Mouse (Mus musculus) midbrain, embryonic 11.5 days (tissue): ENCODE measurements around the gene Olfr1480. TPM values are rescaled to one million over a fixed set of nuclear protein-coding genes. Genes with fewer than 3 reads are reported as not detected.

Experiments
- ATAC-seq: fragments of 200-750 bp; cut with Nextera tagmentation; 2 replicates; pipeline ENCODE4 v1.8.0; 2017; ENCODE audit warnings: moderate TSS enrichment, moderate library complexity; ENCODE audit not compliant: low FRiP score
- DNase-seq: peaks from one replicate; pipeline ENCODE4 v3.0.0; 2015; ENCODE audit warnings: low spot score; ENCODE audit errors: missing footprints
- H3K27ac ChIP-seq: fragments of 300-500 bp; sonication (generic); 2 replicates; pipeline ENCODE4 v1.5.1; 2014; ENCODE audit warnings: low read depth, low read length
- H3K27me3 ChIP-seq: fragments of 300-500 bp; sonication (generic); 2 replicates; pipeline ENCODE4 v1.6.1; 2014; ENCODE audit warnings: mild to moderate bottlenecking, low read length, moderate library complexity, mixed read lengths; ENCODE audit not compliant: control insufficient read depth, insufficient read depth
- H3K36me3 ChIP-seq: fragments of 300-500 bp; sonication (generic); 2 replicates; pipeline ENCODE4 v1.6.1; 2014; ENCODE audit warnings: mild to moderate bottlenecking, low read length, moderate library complexity, mixed read lengths; ENCODE audit not compliant: control insufficient read depth, insufficient read depth
- H3K4me1 ChIP-seq: fragments of 300-500 bp; sonication (generic); 2 replicates; pipeline ENCODE4 v1.6.1; 2014; ENCODE audit warnings: low read length; ENCODE audit not compliant: control insufficient read depth, insufficient read depth
- H3K4me2 ChIP-seq: fragments of 300-500 bp; sonication (generic); 2 replicates; pipeline ENCODE4 v1.6.1; 2014; ENCODE audit warnings: mild to moderate bottlenecking, moderate library complexity
- H3K4me3 ChIP-seq: fragments of 300-500 bp; sonication (generic); 2 replicates; pipeline ENCODE4 v1.5.1; 2014; ENCODE audit warnings: low read depth, low read length
- H3K9ac ChIP-seq: fragments of 300-500 bp; sonication (generic); 2 replicates; pipeline ENCODE4 v1.6.1; 2014; ENCODE audit warnings: low read length
- H3K9me3 ChIP-seq: fragments of 300-500 bp; sonication (generic); 2 replicates; pipeline ENCODE4 v1.6.1; 2016; ENCODE audit warnings: low read length; ENCODE audit not compliant: control insufficient read depth
- WGBS: fragments of 180-500 bp; shearing (Covaris S2); extraction: QIAGEN DNeasy Blood & Tissue Kit; methylation state at CpG from one replicate; pipeline ENCODE4 v1.1.7; 2014; 5-methylcytosine and 5-hydroxymethylcytosine counted together
- polyA plus RNA-seq: library from polyadenylated mRNA; unstranded; fragments of >200 nt; fragmentation: Nextera tagmentation; extraction: Ambion mirVana; gene quantifications from 2 replicates; pipeline ENCODE4 v1.2.1, GENCODE M21; 2014

Olfr1480 gene
- polyA plus RNA-seq = not detected in 2 replicates

- no peak within 1 kb of the TSS for H3K4me3 ChIP-seq
- H3K4me1 ChIP-seq = no peaks in the 10 kb centered on the region
- ATAC-seq (no peak), DNase-seq (no peak)
- no peak within 1 kb of the TSS for H3K9ac ChIP-seq
- peaks cover 8% of the 10 kb centered on the region for H3K9me3 ChIP-seq
- WGBS = 81% methylated on average over 2 of the region's 2 CpGs
- H3K27me3 ChIP-seq = no peaks in the 10 kb centered on the region
- no peak within 1 kb of the TSS for H3K4me2 ChIP-seq
- no peak within 1 kb of the TSS for H3K27ac ChIP-seq
- H3K36me3 ChIP-seq = no peaks in the 10 kb centered on the region
Observed at GRCm38 (mm10) chr19:13527613-13528012, at the start of gene Olfr1480. Gene Olfr1480, plus strand, starts transcription at chr19:13527913.

GRCm38 (mm10) chr19:13480096-13480495 is 47.6 kb upstream of the Olfr1480 start, which contains the start of gene Olfr1475:
Gene Olfr1475, minus strand, starts transcription at chr19:13480196.
- Histone ChIP-seq H3K4me3 (no peak within 1 kb of the TSS), H3K9ac (no peak within 1 kb of the TSS), H3K36me3 (no peaks in the 10 kb centered on the region), H3K9me3 (no peaks in the 10 kb centered on the region), H3K27ac (no peak within 1 kb of the TSS), H3K4me2 (no peak within 1 kb of the TSS), H3K27me3 (no peaks in the 10 kb centered on the region), H3K4me1 (no peaks in the 10 kb centered on the region)
- DNase-seq = no peak
- no peak for ATAC-seq

GRCm38 (mm10) chr19:13500246-13500645 is 27.5 kb upstream of the Olfr1480 start, which contains the start of gene Olfr1477:
Gene Olfr1477, plus strand, starts transcription at chr19:13500546.
- H3K9ac ChIP-seq = no peak within 1 kb of the TSS
- WGBS = 75% methylated on average over 3 of the region's 3 CpGs
- no peaks in the 10 kb centered on the region for H3K36me3 ChIP-seq
- ATAC-seq (no peak), DNase-seq (no peak)
- H3K27ac ChIP-seq = no peak within 1 kb of the TSS
- peaks cover 4% of the 10 kb centered on the region; the same call in 1 of the 2 replicates for H3K9me3 ChIP-seq
- H3K27me3 ChIP-seq = no peaks in the 10 kb centered on the region
- H3K4me1 ChIP-seq = no peaks in the 10 kb centered on the region
- H3K4me2 ChIP-seq = no peak within 1 kb of the TSS
- H3K4me3 ChIP-seq = no peak within 1 kb of the TSS

Other genes with a start within 250 kb of the Olfr1480 start
- gene Olfr1465, start 212.4 kb upstream of the Olfr1480 start, polyA plus RNA-seq = not detected in 2 replicates
- gene Olfr1466, start 189.1 kb upstream of the Olfr1480 start, polyA plus RNA-seq = not detected in 2 replicates
- gene Olfr1467, start 165.7 kb upstream of the Olfr1480 start, polyA plus RNA-seq = not detected in 2 replicates
- gene Olfr1469, start 120.1 kb upstream of the Olfr1480 start, polyA plus RNA-seq = not detected in 2 replicates
- gene Olfr1471, start 84.5 kb upstream of the Olfr1480 start, polyA plus RNA-seq = not detected in 2 replicates
- gene Olfr1472, start 71.8 kb upstream of the Olfr1480 start, polyA plus RNA-seq = not detected in 2 replicates
- not detected in 2 replicates for gene Olfr1474, start 58.3 kb upstream of the Olfr1480 start, polyA plus RNA-seq
- gene Olfr1475, start 47.7 kb upstream of the Olfr1480 start, polyA plus RNA-seq = not detected in 2 replicates
- gene Olfr1477, start 27.4 kb upstream of the Olfr1480 start, polyA plus RNA-seq = not detected in 2 replicates
- not detected in 2 replicates for gene Olfr1484, start 55.6 kb downstream of the Olfr1480 start, polyA plus RNA-seq
- not detected in 2 replicates for gene Olfr1487, start 89.5 kb downstream of the Olfr1480 start, polyA plus RNA-seq
- gene Olfr1489, start 103.7 kb downstream of the Olfr1480 start, polyA plus RNA-seq = not detected in 2 replicates
- not detected in 2 replicates for gene Olfr1490, start 123.2 kb downstream of the Olfr1480 start, polyA plus RNA-seq
- not detected in 2 replicates for gene Olfr1491, start 169.4 kb downstream of the Olfr1480 start, polyA plus RNA-seq
- not detected in 2 replicates for gene Olfr1493-ps1, start 195.4 kb downstream of the Olfr1480 start, polyA plus RNA-seq
- not detected in 2 replicates for gene Olfr1494, start 211.8 kb downstream of the Olfr1480 start, polyA plus RNA-seq
- not detected in 2 replicates for gene Olfr1495, start 236.7 kb downstream of the Olfr1480 start, polyA plus RNA-seq
- not detected in 2 replicates for gene Olfr1496, start 250.0 kb downstream of the Olfr1480 start, polyA plus RNA-seq